Mouse (Mus musculus): ENCODE measurements around the gene Hmga2. TPM values are rescaled to one million over a fixed set of nuclear protein-coding genes. Genes with fewer than 3 reads are reported as not detected.

Gene Hmga2
- polyA plus RNA-seq, 1 experiment from 2014 or later, result 61.0 TPM

DNA sequence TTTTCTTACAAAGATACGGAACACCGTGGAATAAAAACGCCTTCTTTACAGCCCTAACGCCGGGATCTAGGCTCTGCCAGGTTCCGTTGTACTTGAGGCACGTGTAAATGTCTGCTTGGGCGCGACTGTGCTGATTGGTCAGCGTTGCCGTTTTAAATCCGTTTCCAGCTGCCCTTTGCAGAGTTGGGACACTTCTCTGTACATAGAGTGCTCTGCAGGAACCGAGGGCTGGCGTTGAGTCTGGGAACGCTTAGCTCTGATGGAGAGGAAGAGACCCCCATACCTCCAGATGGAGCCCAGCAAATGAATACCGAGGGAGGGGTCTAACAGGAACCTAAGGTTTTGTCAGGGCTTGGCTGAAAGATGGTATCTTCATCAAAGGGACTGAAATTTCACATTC is 1.9 kb upstream of the Hmga2 start:
- peak overlapping the region; percentile 93 for H3K4me2 ChIP-seq (ENCODE audit: low read length)
- WGBS, result under 1% methylated on average over 16 of the region's 16 CpGs
- peak; percentile 79 for DNase-seq (ENCODE audit: low spot score)
- H3K9me3 ChIP-seq (ENCODE audit: control insufficient read depth, low read length), result no peaks in the 10 kb centered on the region
- H3K4me1 ChIP-seq (replicated peaks; ENCODE audit: control insufficient read depth, insufficient read depth, low read length), result 0 out of 2 replicates have a peak, but pooled peaks cover 5% of the 10 kb centered on the region
- H3K36me3 ChIP-seq (ENCODE audit: control insufficient read depth, insufficient read depth, low read length), result no peaks in the 10 kb centered on the region
- peak overlapping the region; percentile 100 for H3K9ac ChIP-seq (ENCODE audit: low read length)
- peak overlapping the region; percentile 91 for H3K4me3 ChIP-seq (ENCODE audit: low read depth, low read length)
- no peaks in the 10 kb centered on the region for H3K27me3 ChIP-seq (replicated peaks; ENCODE audit: control insufficient read depth, insufficient read depth, low read length)
- peak overlapping the region; percentile 97 for H3K27ac ChIP-seq (ENCODE audit: low read depth)
- ATAC-seq (replicated peaks; ENCODE audit: low FRiP score, low TSS enrichment, low read depth), result no peak

DNA sequence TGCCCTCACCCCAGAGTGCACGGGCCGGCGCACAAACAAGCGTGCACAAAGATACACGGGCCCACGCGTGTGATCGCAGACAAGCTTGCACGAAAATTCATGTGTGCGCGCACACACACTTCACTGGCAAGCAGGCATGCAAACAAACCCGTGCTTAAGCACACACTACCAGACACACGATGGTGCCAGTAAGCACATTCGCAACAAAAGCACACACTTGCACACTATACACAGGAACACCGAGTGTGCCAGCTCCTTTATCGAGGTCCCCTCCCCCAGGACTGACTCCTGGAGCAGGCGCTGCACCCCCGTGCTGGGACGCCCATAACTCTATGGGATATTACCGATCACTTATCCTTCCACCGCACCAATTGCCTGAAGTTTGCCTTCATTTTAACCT is 1.2 kb upstream of the Hmga2 start:
- Histone ChIP-seq H3K27ac (ENCODE audit: low read depth) (peak overlapping the region; percentile 97), H3K36me3 (ENCODE audit: control insufficient read depth, insufficient read depth, low read length) (peaks cover 2% of the 10 kb centered on the region; the same call in 1 of the 2 replicates), H3K4me1 (replicated peaks; ENCODE audit: control insufficient read depth, insufficient read depth, low read length) (peaks cover 12% of the 10 kb centered on the region; the same call in 1 of the 2 replicates), H3K9me3 (ENCODE audit: control insufficient read depth, low read length) (no peaks in the 10 kb centered on the region), H3K27me3 (replicated peaks; ENCODE audit: control insufficient read depth, insufficient read depth, low read length) (no peaks in the 10 kb centered on the region), H3K4me2 (ENCODE audit: low read length) (peak overlapping the region; percentile 93), H3K9ac (ENCODE audit: low read length) (peak overlapping the region; percentile 100), H3K4me3 (ENCODE audit: low read depth, low read length) (peak overlapping the region; percentile 91)
- WGBS, result under 1% methylated on average over 21 of the region's 21 CpGs
- peak; percentile 79 for DNase-seq (ENCODE audit: low spot score)
- ATAC-seq (replicated peaks; ENCODE audit: low FRiP score, low TSS enrichment, low read depth), result no peak

DNA sequence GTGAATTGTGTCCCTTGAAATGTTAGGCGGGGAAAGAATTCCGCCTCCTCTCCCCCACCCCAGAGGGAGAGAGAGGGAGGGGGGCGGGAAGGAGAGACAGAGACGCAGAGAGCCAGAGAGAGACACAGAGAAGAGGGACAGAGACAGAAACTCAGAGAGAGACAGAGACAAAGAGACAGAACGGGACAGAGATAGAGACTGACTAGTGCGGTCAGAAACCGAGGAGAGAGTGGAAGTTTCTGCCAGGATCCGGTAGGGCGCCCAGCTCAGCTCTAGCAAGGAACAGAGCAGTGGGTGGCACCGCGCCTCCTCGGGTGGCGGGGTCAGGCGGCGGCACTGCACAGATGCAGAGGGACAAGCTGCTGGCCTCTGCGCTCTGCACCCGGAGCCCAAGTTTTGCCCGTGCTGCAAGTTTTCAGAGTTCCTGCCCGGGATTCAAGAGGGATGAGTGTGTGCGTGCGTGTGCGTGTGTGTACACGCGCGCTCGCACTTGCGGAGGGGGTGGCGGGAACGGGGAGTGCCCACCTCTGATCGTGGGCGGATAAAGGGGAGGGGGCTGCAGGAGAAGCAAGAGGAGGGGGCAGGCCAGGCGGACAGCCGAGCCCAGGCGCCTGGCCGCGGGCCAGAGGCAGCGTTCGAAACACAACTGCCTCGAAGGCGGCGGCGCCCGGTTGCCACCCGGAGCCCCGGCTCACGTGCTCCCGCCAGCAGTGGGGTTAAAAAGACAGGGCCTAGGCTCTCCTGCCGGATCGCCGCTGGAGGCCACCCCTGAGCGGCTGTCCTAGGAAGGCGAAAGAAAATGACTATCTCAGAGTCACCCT is 457 bp upstream of the Hmga2 start:
- WGBS, result under 1% methylated on average over 51 of the region's 52 CpGs
- Histone ChIP-seq H3K4me2 (ENCODE audit: low read length) (peak overlapping the region; percentile 93), H3K27ac (ENCODE audit: low read depth) (peak overlapping the region; percentile 97), H3K36me3 (ENCODE audit: control insufficient read depth, insufficient read depth, low read length) (peaks cover 4% of the 10 kb centered on the region; the same call in 1 of the 2 replicates), H3K9ac (ENCODE audit: low read length) (peak overlapping the region; percentile 100), H3K9me3 (ENCODE audit: control insufficient read depth, low read length) (no peaks in the 10 kb centered on the region), H3K27me3 (replicated peaks; ENCODE audit: control insufficient read depth, insufficient read depth, low read length) (no peaks in the 10 kb centered on the region), H3K4me1 (replicated peaks; ENCODE audit: control insufficient read depth, insufficient read depth, low read length) (peaks cover 15% of the 10 kb centered on the region), H3K4me3 (ENCODE audit: low read depth, low read length) (peak overlapping the region; percentile 91)
- ATAC-seq (replicated peaks; ENCODE audit: low FRiP score, low TSS enrichment, low read depth) (peak; percentile 78), DNase-seq (ENCODE audit: low spot score) (peak; percentile 83)

DNA sequence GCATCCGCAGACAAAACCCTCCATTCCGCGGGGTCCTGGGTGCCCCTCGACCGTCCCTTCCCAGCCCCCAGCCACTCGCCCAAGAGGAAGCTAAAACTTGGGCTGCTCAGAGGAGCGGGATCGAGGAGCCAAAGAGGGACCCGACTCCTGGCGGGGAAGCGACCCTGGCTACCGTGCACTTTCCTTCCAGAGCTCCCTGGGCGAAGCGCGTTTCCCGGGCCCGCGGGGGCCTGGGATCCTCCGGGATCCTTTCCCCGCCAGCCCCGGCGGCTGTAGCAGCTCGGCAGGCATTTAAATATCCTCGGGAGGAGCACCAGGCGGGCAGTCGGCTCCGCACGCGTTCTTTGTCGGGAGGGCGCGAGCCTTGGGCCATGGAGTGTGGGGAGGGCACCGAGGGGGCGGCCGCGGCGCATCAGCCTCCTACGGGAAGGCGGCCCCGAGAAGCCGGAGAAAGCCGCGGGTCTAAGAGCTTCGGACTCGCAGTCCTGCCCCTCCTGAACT is 1.2 kb downstream of the Hmga2 start:
- Histone ChIP-seq H3K27ac (ENCODE audit: low read depth) (peak overlapping the region; percentile 97), H3K4me1 (replicated peaks; ENCODE audit: control insufficient read depth, insufficient read depth, low read length) (peaks cover 27% of the 10 kb centered on the region), H3K36me3 (ENCODE audit: control insufficient read depth, insufficient read depth, low read length) (peaks cover 19% of the 10 kb centered on the region), H3K9me3 (ENCODE audit: control insufficient read depth, low read length) (no peaks in the 10 kb centered on the region), H3K4me2 (ENCODE audit: low read length) (peak overlapping the region; percentile 93), H3K9ac (ENCODE audit: low read length) (peak overlapping the region; percentile 100), H3K27me3 (replicated peaks; ENCODE audit: control insufficient read depth, insufficient read depth, low read length) (no peaks in the 10 kb centered on the region), H3K4me3 (ENCODE audit: low read depth, low read length) (peak overlapping the region; percentile 91)
- no peak for ATAC-seq (replicated peaks; ENCODE audit: low FRiP score, low TSS enrichment, low read depth)
- under 1% methylated on average over 45 of the region's 45 CpGs for WGBS
- peak; percentile 82 for DNase-seq (ENCODE audit: low spot score)

DNA sequence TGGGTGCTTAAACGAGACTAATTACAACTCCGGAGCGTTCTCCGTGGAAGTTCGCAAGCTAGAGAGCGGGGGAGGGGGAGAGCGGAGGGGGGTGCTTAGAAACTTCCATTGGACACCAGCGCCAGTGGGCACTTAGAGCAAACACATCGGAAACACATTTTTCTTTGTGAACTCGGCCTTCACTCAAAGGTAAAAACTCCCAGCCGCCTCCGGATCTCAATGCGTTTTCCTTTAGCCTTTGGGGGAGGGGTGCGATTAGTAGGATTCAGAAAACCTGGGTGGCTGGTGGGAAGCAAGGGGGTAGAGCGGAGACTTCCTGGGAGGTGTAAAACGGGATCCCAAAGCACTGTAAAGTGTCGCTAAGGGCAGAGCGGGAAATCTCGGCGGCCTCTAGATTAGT is 2.0 kb downstream of the Hmga2 start:
- Histone ChIP-seq H3K27ac (ENCODE audit: low read depth) (peak overlapping the region; percentile 97), H3K4me2 (ENCODE audit: low read length) (peak overlapping the region; percentile 93), H3K36me3 (ENCODE audit: control insufficient read depth, insufficient read depth, low read length) (peaks cover 27% of the 10 kb centered on the region), H3K4me1 (replicated peaks; ENCODE audit: control insufficient read depth, insufficient read depth, low read length) (peaks cover 27% of the 10 kb centered on the region), H3K27me3 (replicated peaks; ENCODE audit: control insufficient read depth, insufficient read depth, low read length) (no peaks in the 10 kb centered on the region), H3K9me3 (ENCODE audit: control insufficient read depth, low read length) (no peaks in the 10 kb centered on the region), H3K9ac (ENCODE audit: low read length) (peak overlapping the region; percentile 100), H3K4me3 (ENCODE audit: low read depth, low read length) (peak overlapping the region; percentile 91)
- ATAC-seq (replicated peaks; ENCODE audit: low FRiP score, low TSS enrichment, low read depth) (no peak), DNase-seq (ENCODE audit: low spot score) (peak; percentile 82)
- WGBS, result under 1% methylated on average over 20 of the region's 20 CpGs

DNA sequence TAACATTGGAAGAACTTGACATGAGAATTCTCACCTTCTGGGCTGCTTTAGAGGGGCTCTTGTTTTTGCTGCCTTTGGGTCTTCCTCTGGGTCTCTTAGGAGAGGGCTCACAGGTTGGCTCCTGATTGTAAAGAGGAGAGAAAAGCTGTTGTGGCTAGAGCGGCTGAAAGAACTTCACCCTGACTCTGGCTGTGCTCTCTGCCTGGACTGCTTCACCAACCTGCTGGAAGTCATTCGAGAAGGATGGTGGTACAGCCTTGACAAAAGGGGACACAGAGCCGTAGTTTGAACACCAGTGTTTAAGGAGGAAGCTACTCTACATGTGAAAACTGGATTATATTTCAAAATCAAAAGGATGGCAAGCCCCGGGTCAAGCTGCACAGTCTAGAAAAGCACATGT is 3.1 kb downstream of the Hmga2 start:
- H3K9me3 ChIP-seq (ENCODE audit: control insufficient read depth, low read length), result no peaks in the 10 kb centered on the region
- peak overlapping the region; percentile 93 for H3K4me2 ChIP-seq (ENCODE audit: low read length)
- WGBS, result 10% methylated on average over 4 of the region's 4 CpGs
- peak overlapping the region; percentile 91 for H3K4me3 ChIP-seq (ENCODE audit: low read depth, low read length)
- H3K27me3 ChIP-seq (replicated peaks; ENCODE audit: control insufficient read depth, insufficient read depth, low read length), result no peaks in the 10 kb centered on the region
- peak overlapping the region; percentile 67 for H3K27ac ChIP-seq (ENCODE audit: low read depth)
- peaks cover 38% of the 10 kb centered on the region for H3K36me3 ChIP-seq (ENCODE audit: control insufficient read depth, insufficient read depth, low read length)
- DNase-seq (ENCODE audit: low spot score), result peak; percentile 70
- H3K9ac ChIP-seq (ENCODE audit: low read length), result peak overlapping the region; percentile 100
- no peak for ATAC-seq (replicated peaks; ENCODE audit: low FRiP score, low TSS enrichment, low read depth)
- peaks cover 27% of the 10 kb centered on the region for H3K4me1 ChIP-seq (replicated peaks; ENCODE audit: control insufficient read depth, insufficient read depth, low read length)

DNA sequence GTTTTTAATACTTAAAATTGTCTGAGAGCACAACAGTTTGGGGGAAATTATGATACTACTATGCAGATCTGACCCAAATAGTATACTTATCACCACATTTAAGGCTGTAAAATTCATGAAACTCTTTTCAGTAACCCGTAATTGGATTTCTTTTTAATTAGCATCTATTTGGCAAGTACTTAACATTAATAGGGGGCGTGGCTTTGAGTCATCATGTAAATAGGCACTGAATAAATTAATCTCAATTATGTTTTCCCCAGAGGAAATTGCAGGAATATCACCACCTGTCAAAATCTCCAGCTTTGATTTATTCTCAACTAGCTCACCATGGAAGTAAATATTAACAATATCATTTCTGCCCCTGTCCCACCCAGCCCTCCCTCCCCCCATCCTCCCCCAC is 3.7 kb downstream of the Hmga2 start:
- no peak for DNase-seq (ENCODE audit: low spot score)
- Histone ChIP-seq H3K27ac (ENCODE audit: low read depth) (no peak overlapping the region), H3K27me3 (replicated peaks; ENCODE audit: control insufficient read depth, insufficient read depth, low read length) (no peaks in the 10 kb centered on the region), H3K4me2 (ENCODE audit: low read length) (peak overlapping the region; percentile 93), H3K4me3 (ENCODE audit: low read depth, low read length) (peak overlapping the region; percentile 91), H3K9ac (ENCODE audit: low read length) (peak overlapping the region; percentile 100; the same call in 1 of the 2 replicates), H3K4me1 (replicated peaks; ENCODE audit: control insufficient read depth, insufficient read depth, low read length) (peaks cover 23% of the 10 kb centered on the region), H3K9me3 (ENCODE audit: control insufficient read depth, low read length) (no peaks in the 10 kb centered on the region), H3K36me3 (ENCODE audit: control insufficient read depth, insufficient read depth, low read length) (peaks cover 40% of the 10 kb centered on the region)
- no peak for ATAC-seq (replicated peaks; ENCODE audit: low FRiP score, low TSS enrichment, low read depth)
- WGBS, result 47% methylated on average over 2 of the region's 2 CpGs

DNA sequence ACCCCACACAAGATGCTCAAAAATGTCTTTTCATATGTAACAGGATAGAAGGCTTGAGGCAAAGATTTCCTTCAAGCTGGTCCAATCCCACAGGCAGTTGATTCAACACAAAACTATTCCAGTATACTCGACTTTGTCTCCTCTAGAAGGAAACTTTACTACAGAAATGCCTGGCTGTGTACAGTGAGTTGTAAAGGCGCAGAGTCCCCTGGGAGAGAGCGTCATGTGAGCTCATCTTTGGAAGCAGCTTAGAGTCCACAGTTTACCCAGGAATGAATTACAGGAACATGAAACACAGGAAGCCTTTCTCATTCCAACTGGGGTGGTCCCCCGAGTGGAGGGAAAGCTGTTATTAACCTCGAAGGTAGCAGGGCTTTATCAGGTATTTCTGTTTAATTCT is 11.1 kb downstream of the Hmga2 start:
- Histone ChIP-seq H3K9me3 (ENCODE audit: control insufficient read depth, low read length) (no peaks in the 10 kb centered on the region), H3K4me1 (replicated peaks; ENCODE audit: control insufficient read depth, insufficient read depth, low read length) (peaks cover 16% of the 10 kb centered on the region; the same call in 1 of the 2 replicates), H3K4me2 (ENCODE audit: low read length) (no peak overlapping the region), H3K4me3 (ENCODE audit: low read depth, low read length) (no peak overlapping the region), H3K9ac (ENCODE audit: low read length) (no peak overlapping the region), H3K36me3 (ENCODE audit: control insufficient read depth, insufficient read depth, low read length) (peaks cover 80% of the 10 kb centered on the region), H3K27ac (ENCODE audit: low read depth) (no peak overlapping the region), H3K27me3 (replicated peaks; ENCODE audit: control insufficient read depth, insufficient read depth, low read length) (no peaks in the 10 kb centered on the region)
- DNase-seq (ENCODE audit: low spot score) (no peak), ATAC-seq (replicated peaks; ENCODE audit: low FRiP score, low TSS enrichment, low read depth) (no peak)
- WGBS, result 62% methylated on average over 5 of the region's 5 CpGs

Measured in intestine, embryonic 14.5 days (tissue).